Mouse (Mus musculus) heart, embryonic 12.5 days (tissue): Measurements from ENCODE around the gene Cntrl. TPM values are rescaled to one million over a fixed set of nuclear protein-coding genes. Genes with fewer than 3 reads are reported as not detected.
A peak's percentile ranks its signal among the peaks of the same experiment; 100 is the strongest.

Experiments used
- ATAC-seq: fragments of 200-750 bp; cut with Nextera tagmentation; 2 replicates; pipeline ENCODE4 v1.8.0; 2017; ENCODE audit warnings: moderate TSS enrichment, moderate library complexity; ENCODE audit not compliant: insufficient number of reproducible peaks, low FRiP score
- H3K27ac ChIP-seq: fragments of 300-500 bp; sonication (generic); 2 replicates; pipeline ENCODE4 v1.5.1; 2016; ENCODE audit warnings: mild to moderate bottlenecking, moderate library complexity; ENCODE audit not compliant: poor library complexity, severe bottlenecking
- H3K27me3 ChIP-seq: fragments of 300-500 bp; sonication (generic); replicated peaks from 2 replicates; pipeline ENCODE4 v1.6.1; 2016; ENCODE audit warnings: mild to moderate bottlenecking, moderate library complexity
- H3K36me3 ChIP-seq: fragments of 300-500 bp; sonication (generic); 2 replicates; pipeline ENCODE4 v1.6.1; 2016; ENCODE audit warnings: mild to moderate bottlenecking, moderate library complexity
- H3K4me1 ChIP-seq: fragments of 300-500 bp; sonication (generic); replicated peaks from 2 replicates; pipeline ENCODE4 v1.6.1; 2016; ENCODE audit warnings: mild to moderate bottlenecking
- H3K4me2 ChIP-seq: fragments of 300-500 bp; sonication (generic); 2 replicates; pipeline ENCODE4 v1.6.1; 2016; ENCODE audit warnings: mild to moderate bottlenecking, moderate library complexity
- H3K4me3 ChIP-seq: fragments of 300-500 bp; sonication (generic); 2 replicates; pipeline ENCODE4 v1.5.1; 2016; ENCODE audit warnings: mild to moderate bottlenecking
- H3K9ac ChIP-seq: fragments of 300-500 bp; sonication (generic); 2 replicates; pipeline ENCODE4 v1.6.1; 2016; ENCODE audit warnings: mild to moderate bottlenecking, moderate library complexity
- H3K9me3 ChIP-seq: fragments of 300-500 bp; sonication (generic); replicated peaks from 2 replicates; pipeline ENCODE4 v1.6.1; 2016; ENCODE audit warnings: mild to moderate bottlenecking, moderate library complexity
- WGBS: fragments of 180-500 bp; shearing (Covaris S2); methylation state at CpG from one replicate; pipeline ENCODE4 v1.1.7; 2016; 5-methylcytosine and 5-hydroxymethylcytosine counted together
- polyA plus RNA-seq: library from polyadenylated mRNA; unstranded; fragments of >200 nt; fragmentation: Nextera tagmentation; extraction: Ambion mirVana; gene quantifications from 2 replicates; pipeline ENCODE4 v1.2.1, GENCODE M21; 2016

Gene Cntrl
- polyA plus RNA-seq: 22.0 and 23.0 TPM in 2 replicates

DNA sequence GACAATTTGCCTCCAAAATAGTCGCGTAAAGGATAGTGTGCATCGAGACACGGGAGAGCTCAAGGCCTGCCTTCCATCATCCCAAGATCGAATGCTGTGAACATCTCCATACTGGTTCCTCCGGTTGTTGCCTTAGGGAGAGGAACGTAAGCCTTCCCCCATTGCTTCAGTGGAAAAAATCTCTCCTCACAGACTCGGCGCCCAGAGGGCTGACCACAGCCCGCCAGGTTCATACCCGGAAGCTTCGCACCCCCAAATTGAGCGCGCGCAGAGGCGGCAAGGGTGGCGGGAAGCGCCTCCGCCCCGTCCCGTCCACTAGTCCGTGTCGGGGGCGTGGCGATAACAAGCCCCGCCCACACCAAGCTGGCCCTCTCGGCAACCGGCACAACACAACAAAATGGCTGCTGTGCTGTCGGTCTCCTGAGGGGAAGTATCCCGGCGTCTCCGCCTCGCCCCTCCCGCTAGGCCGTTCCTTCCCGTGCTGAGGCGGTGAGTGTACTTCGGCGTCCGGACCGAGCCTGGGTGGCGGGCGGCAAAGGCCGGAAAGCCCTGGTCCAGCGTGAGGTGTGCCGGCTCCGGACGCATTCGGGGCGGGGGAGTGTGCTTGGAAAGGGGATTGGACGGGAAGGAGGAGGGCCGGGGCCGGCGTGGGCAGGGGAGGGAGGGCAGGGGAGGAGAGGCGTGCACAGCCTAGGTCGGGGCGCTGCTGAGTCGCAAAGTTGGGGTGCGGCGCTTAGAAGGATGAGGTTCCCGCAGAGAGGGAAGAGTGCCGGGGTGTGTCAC lies at the start of gene Cntrl:
Gene Cntrl (plus strand): TSS at position 352 of the 783 bp plus-strand sequence.
- under 1% methylated on average over 62 of the region's 62 CpGs for WGBS
- Histone ChIP-seq H3K4me3 (peak within 1 kb of the TSS; percentile 68), H3K9ac (peak within 1 kb of the TSS; percentile 66), H3K27ac (peak within 1 kb of the TSS; percentile 65), H3K4me2 (peak within 1 kb of the TSS; percentile 84), H3K4me1 (0 out of 2 replicates have a peak, but pooled peaks cover 3% of the 10 kb centered on the region), H3K36me3 (no peaks in the 10 kb centered on the region), H3K27me3 (no peaks in the 10 kb centered on the region), H3K9me3 (no peaks in the 10 kb centered on the region)
- peak; percentile 97 for ATAC-seq

- Histone ChIP-seq H3K9me3 (no peaks in the 10 kb centered on the region), H3K27me3 (no peaks in the 10 kb centered on the region), H3K36me3 (no peaks in the 10 kb centered on the region), H3K9ac (no peak overlapping the region), H3K4me2 (no peak overlapping the region), H3K4me1 (no peaks in the 10 kb centered on the region), H3K27ac (no peak overlapping the region), H3K4me3 (no peak overlapping the region)
- no peak for ATAC-seq
- WGBS: 79% methylated on average over 5 of the region's 5 CpGs
Observed at GRCm38 (mm10) chr2:35060256-35060655, 49.0 kb upstream of the Cntrl start.

DNA sequence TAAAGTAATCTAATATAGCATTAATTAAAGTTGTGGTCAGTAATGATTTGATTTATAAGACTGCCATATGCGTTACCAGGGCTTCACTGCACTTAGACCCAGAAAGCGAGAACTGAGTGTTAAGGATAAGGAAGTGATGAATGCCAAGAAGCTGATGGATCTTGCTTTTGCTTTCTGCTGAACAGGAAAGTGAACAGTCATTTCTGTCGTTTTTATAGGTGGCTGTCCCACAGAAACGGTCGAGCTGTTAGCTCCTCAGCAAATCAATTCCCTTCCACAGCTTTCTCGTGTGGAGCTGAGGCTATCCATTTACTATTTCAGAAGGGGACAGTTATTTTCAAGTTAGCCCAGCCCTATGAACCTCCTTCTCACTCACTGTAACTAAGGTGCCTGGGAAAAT lies 48.4 kb upstream of the Cntrl start:
- Histone ChIP-seq H3K27me3 (no peaks in the 10 kb centered on the region), H3K9me3 (no peaks in the 10 kb centered on the region), H3K4me2 (no peak overlapping the region), H3K4me1 (no peaks in the 10 kb centered on the region), H3K27ac (no peak overlapping the region), H3K9ac (no peak overlapping the region), H3K4me3 (no peak overlapping the region), H3K36me3 (no peaks in the 10 kb centered on the region)
- no peak for ATAC-seq
- 68% methylated on average over 6 of the region's 6 CpGs for WGBS

DNA sequence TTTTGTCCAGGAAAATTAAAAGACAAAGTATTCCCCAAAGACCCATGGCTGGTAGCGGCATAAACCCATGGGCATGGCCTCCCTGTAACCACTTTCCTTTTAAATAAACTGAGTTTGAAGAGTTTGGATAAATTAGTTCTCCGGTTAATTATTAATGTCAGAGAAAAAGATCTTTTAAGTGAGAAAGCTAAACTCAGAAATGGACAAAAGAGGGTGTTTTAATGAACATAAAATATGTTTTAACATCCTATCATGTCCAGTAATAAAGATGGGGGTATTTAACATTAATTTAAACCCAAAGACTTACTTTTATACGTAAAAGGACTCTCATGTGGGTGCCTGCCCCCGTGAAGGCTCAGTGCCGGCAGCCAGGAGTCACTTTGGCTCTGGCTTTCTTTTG lies 48.0 kb upstream of the Cntrl start, which contains the start of gene Hc:
Gene Hc (minus strand): TSS at position 101 of the 400 bp plus-strand sequence.
- Histone ChIP-seq H3K9ac (no peak within 1 kb of the TSS), H3K4me3 (no peak within 1 kb of the TSS), H3K27me3 (no peaks in the 10 kb centered on the region), H3K9me3 (no peaks in the 10 kb centered on the region), H3K4me2 (no peak within 1 kb of the TSS), H3K36me3 (no peaks in the 10 kb centered on the region), H3K4me1 (no peaks in the 10 kb centered on the region), H3K27ac (no peak within 1 kb of the TSS)
- WGBS: 79% methylated on average over 5 of the region's 5 CpGs
- ATAC-seq: no peak

DNA sequence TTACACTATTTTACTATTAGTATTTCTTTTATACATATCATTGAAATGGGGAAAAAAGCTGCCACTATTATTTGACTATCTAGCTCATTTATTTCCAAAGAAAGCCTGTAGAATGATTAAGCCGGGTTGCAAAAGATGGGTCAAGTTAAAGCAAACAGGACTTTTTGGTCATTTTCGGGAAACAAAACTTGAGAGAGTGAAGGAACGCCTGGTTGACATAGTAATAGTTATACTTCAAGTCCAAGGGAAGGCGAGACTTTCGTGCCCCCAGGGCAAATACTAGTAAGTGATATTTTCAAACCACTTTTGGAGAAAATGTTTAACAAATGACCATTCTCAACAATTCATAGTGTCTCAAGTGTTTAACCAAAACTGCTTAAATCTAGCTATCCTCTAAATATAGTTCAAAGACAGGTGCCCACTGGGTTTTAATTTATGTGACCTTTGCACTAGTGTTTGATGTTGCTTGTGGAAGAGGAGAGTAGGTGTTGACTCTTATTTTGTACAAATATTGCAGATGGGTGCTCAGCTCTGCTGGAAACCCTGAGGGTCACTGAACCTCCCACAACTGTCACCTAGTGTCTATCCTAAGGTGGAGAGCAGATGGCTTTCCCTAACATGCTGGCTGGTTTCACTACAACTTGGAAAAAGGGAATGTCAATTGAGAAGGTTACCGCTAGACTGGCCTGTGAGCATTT lies 45.8 kb upstream of the Cntrl start:
- Histone ChIP-seq H3K9ac (no peak overlapping the region), H3K36me3 (no peaks in the 10 kb centered on the region), H3K4me3 (no peak overlapping the region), H3K9me3 (no peaks in the 10 kb centered on the region), H3K4me2 (no peak overlapping the region), H3K4me1 (no peaks in the 10 kb centered on the region), H3K27me3 (no peaks in the 10 kb centered on the region), H3K27ac (no peak overlapping the region)
- WGBS: 79% methylated on average over 6 of the region's 6 CpGs
- no peak for ATAC-seq

DNA sequence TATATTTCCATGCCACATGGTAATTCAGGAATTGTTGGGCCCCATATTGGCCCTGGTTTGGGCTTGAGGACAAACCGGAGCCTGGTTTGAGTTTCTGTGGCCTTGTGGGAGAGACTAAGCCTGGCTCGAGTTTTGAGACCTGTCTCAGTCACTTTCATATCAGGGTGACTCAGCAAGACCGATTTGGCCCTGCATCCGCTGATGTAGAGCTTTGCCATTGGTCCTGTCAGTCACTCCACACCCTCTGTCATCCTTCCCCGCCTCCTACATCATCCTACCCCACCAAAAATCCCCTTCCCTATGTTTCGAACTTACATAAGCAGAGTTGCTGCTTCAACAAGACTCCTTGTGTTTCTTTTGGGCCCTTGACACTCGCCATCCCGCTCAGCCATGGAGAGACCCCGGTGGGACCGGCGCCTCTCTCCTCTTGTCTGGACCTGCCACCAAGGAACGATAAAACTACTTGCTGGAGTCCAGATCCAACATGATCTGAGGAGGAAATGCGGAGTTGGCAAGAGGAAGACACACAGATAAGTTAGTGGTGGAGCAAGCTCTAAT lies 42.7 kb upstream of the Cntrl start:
- no peak for ATAC-seq
- Histone ChIP-seq H3K9me3 (no peaks in the 10 kb centered on the region), H3K4me3 (no peak overlapping the region), H3K36me3 (no peaks in the 10 kb centered on the region), H3K27ac (no peak overlapping the region), H3K4me2 (no peak overlapping the region), H3K27me3 (no peaks in the 10 kb centered on the region), H3K9ac (no peak overlapping the region), H3K4me1 (no peaks in the 10 kb centered on the region)
- 83% methylated on average over 13 of the region's 13 CpGs for WGBS

DNA sequence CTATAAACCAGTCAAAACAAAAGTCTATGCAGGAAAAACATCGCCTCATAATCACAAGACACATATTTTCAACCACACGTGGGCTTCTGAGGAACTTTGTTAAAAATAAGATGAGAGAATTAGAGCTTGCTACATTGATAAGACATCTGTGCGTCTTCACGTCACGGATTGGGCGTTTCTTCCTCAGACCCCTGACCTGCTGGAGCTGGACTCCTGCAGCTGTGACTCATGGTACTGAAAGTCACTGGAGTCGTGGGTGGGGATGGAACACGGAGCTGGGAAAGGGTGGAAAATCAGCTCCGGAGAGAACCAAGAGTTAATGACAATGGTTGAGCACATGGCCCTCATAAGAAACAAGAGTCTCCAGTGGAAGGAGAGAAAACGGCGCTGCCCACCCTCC lies 42.2 kb upstream of the Cntrl start:
- H3K9me3 ChIP-seq: no peaks in the 10 kb centered on the region
- H3K27ac ChIP-seq: no peak overlapping the region
- no peaks in the 10 kb centered on the region for H3K27me3 ChIP-seq
- no peaks in the 10 kb centered on the region for H3K36me3 ChIP-seq
- H3K4me2 ChIP-seq: no peak overlapping the region
- WGBS: 77% methylated on average over 11 of the region's 11 CpGs
- ATAC-seq: no peak
- H3K4me3 ChIP-seq: no peak overlapping the region
- H3K9ac ChIP-seq: no peak overlapping the region
- H3K4me1 ChIP-seq: no peaks in the 10 kb centered on the region

- no peak overlapping the region for H3K9ac ChIP-seq
- no peak overlapping the region for H3K4me2 ChIP-seq
- peaks cover 4% of the 10 kb centered on the region; the same call in 1 of the 2 replicates for H3K9me3 ChIP-seq
- no peak overlapping the region for H3K4me3 ChIP-seq
- ATAC-seq: no peak
- 87% methylated on average over 1 of the region's 1 CpGs for WGBS
- H3K36me3 ChIP-seq: no peaks in the 10 kb centered on the region
- no peaks in the 10 kb centered on the region for H3K4me1 ChIP-seq
- no peaks in the 10 kb centered on the region for H3K27me3 ChIP-seq
- no peak overlapping the region for H3K27ac ChIP-seq
Observed at GRCm38 (mm10) chr2:35069124-35069523, 40.2 kb upstream of the Cntrl start.

DNA sequence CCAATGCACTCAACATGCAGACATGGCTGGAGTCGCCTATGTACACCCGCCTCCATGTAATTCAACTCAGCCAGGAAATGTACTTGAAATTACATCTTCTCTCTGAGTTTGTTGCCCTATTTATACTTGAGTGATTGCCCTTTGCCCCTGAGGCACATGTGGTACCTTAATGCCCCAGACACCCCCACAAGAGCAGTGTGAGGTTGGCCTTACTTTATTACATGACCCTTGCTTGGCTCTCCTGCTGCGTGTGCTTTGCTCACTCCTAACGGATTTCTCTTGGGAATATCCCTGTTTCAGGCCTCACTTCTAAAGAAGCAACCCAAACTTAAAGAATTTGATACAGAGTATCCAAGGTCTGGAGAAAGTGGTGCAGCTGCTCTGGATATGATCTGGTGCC lies 39.0 kb upstream of the Cntrl start:
- H3K4me3 ChIP-seq: no peak overlapping the region
- no peaks in the 10 kb centered on the region for H3K4me1 ChIP-seq
- no peak for ATAC-seq
- WGBS: 76% methylated on average over 4 of the region's 4 CpGs
- no peaks in the 10 kb centered on the region for H3K36me3 ChIP-seq
- H3K27me3 ChIP-seq: no peaks in the 10 kb centered on the region
- no peak overlapping the region for H3K4me2 ChIP-seq
- H3K27ac ChIP-seq: no peak overlapping the region
- peaks cover 4% of the 10 kb centered on the region; the same call in 1 of the 2 replicates for H3K9me3 ChIP-seq
- H3K9ac ChIP-seq: no peak overlapping the region

- no peak for ATAC-seq
- H3K27me3 ChIP-seq: no peaks in the 10 kb centered on the region
- H3K4me1 ChIP-seq: no peaks in the 10 kb centered on the region
- WGBS: 78% methylated on average over 2 of the region's 2 CpGs
- H3K36me3 ChIP-seq: no peaks in the 10 kb centered on the region
- H3K27ac ChIP-seq: no peak overlapping the region
- H3K9ac ChIP-seq: no peak overlapping the region
- H3K4me2 ChIP-seq: no peak overlapping the region
- H3K4me3 ChIP-seq: no peak overlapping the region
- H3K9me3 ChIP-seq: peaks cover 4% of the 10 kb centered on the region; the same call in 1 of the 2 replicates
Observed at GRCm38 (mm10) chr2:35072547-35072946, 36.7 kb upstream of the Cntrl start.

DNA sequence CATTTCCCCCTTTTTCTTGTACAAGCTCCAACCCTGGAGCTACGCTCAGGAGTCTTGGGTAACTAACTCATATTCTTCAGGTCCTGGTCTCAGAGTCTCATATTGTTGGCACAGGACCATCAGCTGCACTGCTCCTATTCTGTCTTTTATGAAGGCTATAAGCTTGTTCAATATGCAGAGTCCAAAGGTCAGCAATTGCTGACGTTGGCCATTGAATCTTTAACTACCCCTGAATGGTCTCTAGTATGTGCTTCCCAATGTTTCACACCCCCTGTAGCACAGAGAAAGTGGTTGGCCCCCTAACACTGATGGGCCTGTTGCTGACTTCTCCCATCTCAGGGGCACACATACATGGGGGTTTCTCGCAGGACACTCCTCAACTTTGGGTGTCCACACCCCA lies 35.0 kb upstream of the Cntrl start:
- Histone ChIP-seq H3K9me3 (peaks cover 4% of the 10 kb centered on the region; the same call in 1 of the 2 replicates), H3K4me1 (no peaks in the 10 kb centered on the region), H3K27ac (no peak overlapping the region), H3K4me3 (no peak overlapping the region), H3K9ac (no peak overlapping the region), H3K4me2 (no peak overlapping the region), H3K36me3 (no peaks in the 10 kb centered on the region), H3K27me3 (no peaks in the 10 kb centered on the region)
- no peak for ATAC-seq
- WGBS: 86% methylated on average over 3 of the region's 3 CpGs
